Mouse (Mus musculus): Measurements from ENCODE around the gene Ccndbp1.
"Not testable (repeated sequence)": the region's sequence is repeated elsewhere in the genome, so short reads cannot be mapped to it uniquely, and the experiment has no call there.

Ccndbp1 gene

GRCm38 (mm10) chr2:121007925-121008663, at the start of gene Ccndbp1:
Gene Ccndbp1 (plus strand): TSS chr2:121008403.
- DNase-seq = peak; percentile 94 to 95

- DNase-seq = peak in 1 of 2 experiments; percentile 44
Observed at GRCm38 (mm10) chr2:120959363-120959762, 48.8 kb upstream of the Ccndbp1 start.

- DNase-seq = peak in 1 of 2 experiments; percentile 25
Observed at GRCm38 (mm10) chr2:120959827-120960226, 48.4 kb upstream of the Ccndbp1 start.

- no peak for DNase-seq
Observed at GRCm38 (mm10) chr2:120960261-120960660, 47.9 kb upstream of the Ccndbp1 start.

- DNase-seq = no peak
Observed at GRCm38 (mm10) chr2:120963110-120963509, 45.1 kb upstream of the Ccndbp1 start.

GRCm38 (mm10) chr2:120965486-120965885, 42.7 kb upstream of the Ccndbp1 start:
- DNase-seq = peak; percentile 38 to 62

- DNase-seq = no peak
Observed at GRCm38 (mm10) chr2:120970045-120970539, 38.1 kb upstream of the Ccndbp1 start.

GRCm38 (mm10) chr2:120970559-120971080, 37.6 kb upstream of the Ccndbp1 start, which contains the start of gene Ubr1:
Gene Ubr1 (minus strand): TSS chr2:120970715.
- DNase-seq = peak; percentile 88 to 92

GRCm38 (mm10) chr2:120971766-120972165, 36.4 kb upstream of the Ccndbp1 start:
- DNase-seq = no peak

GRCm38 (mm10) chr2:120972257-120972656, 35.9 kb upstream of the Ccndbp1 start:
- DNase-seq = not testable (repeated sequence)

GRCm38 (mm10) chr2:120972964-120973363, 35.2 kb upstream of the Ccndbp1 start:
- peak in 1 of 2 experiments; percentile 15 for DNase-seq

- DNase-seq = no peak
Observed at GRCm38 (mm10) chr2:120976308-120976707, 31.9 kb upstream of the Ccndbp1 start.

- DNase-seq = peak; percentile 71 to 72
Observed at GRCm38 (mm10) chr2:120976990-120977925, 30.9 kb upstream of the Ccndbp1 start, which contains the start of gene Tmem62. Gene Tmem62 (plus strand): TSS chr2:120977017.

GRCm38 (mm10) chr2:120977926-120978692, 30.1 kb upstream of the Ccndbp1 start:
- no peak for DNase-seq

GRCm38 (mm10) chr2:120978693-120979037, 29.5 kb upstream of the Ccndbp1 start:
- no peak for DNase-seq

GRCm38 (mm10) chr2:120979819-120980218, 28.4 kb upstream of the Ccndbp1 start:
- peak; percentile 15 to 37 for DNase-seq

GRCm38 (mm10) chr2:120980861-120981260, 27.3 kb upstream of the Ccndbp1 start:
- peak; percentile 11 to 15 for DNase-seq

- no peak for DNase-seq
Observed at GRCm38 (mm10) chr2:120983611-120984010, 24.6 kb upstream of the Ccndbp1 start.

- no peak for DNase-seq
Observed at GRCm38 (mm10) chr2:120985241-120985640, 23.0 kb upstream of the Ccndbp1 start.

- DNase-seq = no peak
Observed at GRCm38 (mm10) chr2:120991196-120991595, 17.0 kb upstream of the Ccndbp1 start.

GRCm38 (mm10) chr2:120996607-120997006, 11.6 kb upstream of the Ccndbp1 start:
- not testable (repeated sequence) for DNase-seq

GRCm38 (mm10) chr2:120998863-120999262, 9.3 kb upstream of the Ccndbp1 start:
- no peak for DNase-seq
